14 mouse cellular contexts compared by ENCODE assay signal in the genomic region with DNA sequence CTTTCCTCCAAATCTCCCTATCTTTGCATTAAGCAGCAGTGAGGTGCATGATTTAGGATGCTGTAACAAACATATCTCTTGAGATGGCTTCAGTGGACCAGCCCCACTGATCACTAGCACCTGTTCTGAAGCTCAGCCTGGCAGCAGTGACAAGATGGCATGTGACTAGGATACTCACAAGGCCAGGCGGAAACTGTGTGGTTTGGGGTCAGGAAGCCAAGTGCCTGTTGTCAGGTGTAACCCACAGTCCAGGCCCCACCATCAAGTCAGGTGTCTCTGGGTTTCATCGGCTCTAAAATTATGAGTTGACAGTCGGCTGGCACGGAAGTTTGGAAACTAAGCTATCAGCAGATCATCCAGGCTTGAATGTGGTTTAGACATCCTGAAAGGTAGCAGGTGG. TPM values are rescaled to one million over a fixed set of nuclear protein-coding genes. Genes with fewer than 3 reads are reported as not detected.
A peak's percentile ranks its signal among the peaks of the same experiment; 100 is the strongest.
DNase-seq lines count a peak whose midpoint lies in the region; ATAC-seq and TF ChIP-seq lines count a peak whose summit lies in the region.
"Had no signal": no experiment of that assay in that cellular context is flagged by ENCODE, and none has a peak within 500 bp of the region (broad histone marks: within the 10 kb centered on the region; RNA-seq: fewer than 3 reads in every experiment).

No protein-coding gene starts in this region.

- no peak overlapping the region for H3K4me3 ChIP-seq in lung, adult 2 months (replicated peaks; ENCODE audit: extremely low read depth, low read depth, low read length)
- H3K4me3 ChIP-seq in spleen, adult 2 months (ENCODE audit: extremely low read depth, insufficient read depth, insufficient read length) = no peak overlapping the region
- no peak overlapping the region for H3K4me3 ChIP-seq in intestine, embryonic 15.5 days (replicated peaks)
- no peak overlapping the region for H3K4me3 ChIP-seq in layer of hippocampus, adult 2 months
- H3K4me3 ChIP-seq: kidney, embryonic 15.5 days; limb, embryonic 15.5 days; megakaryocyte, embryonic 14.5 days; neural tube, embryonic 12.5 days had no signal

- peak; percentile 90 for ATAC-seq in inflammation-experienced regulatory T-cells, adult 6 months
- no peak for ATAC-seq in intestine, embryonic 15.5 days

- no peak overlapping the region for H3K4me2 ChIP-seq in intestine, embryonic 15.5 days (replicated peaks)
- H3K4me2 ChIP-seq: kidney, embryonic 15.5 days; limb, embryonic 15.5 days; neural tube, embryonic 12.5 days had no signal

- no peak for TF ChIP-seq POLR2A in lung, adult 2 months (IDR thresholded peaks at IDR 0.05; ENCODE audit: borderline replicate concordance, extremely low read depth, low read depth, low read length)
- no peak for TF ChIP-seq POLR2A in spleen, adult 2 months (IDR thresholded peaks at IDR 0.05; ENCODE audit: low read depth, low read length)

- no peaks in the 10 kb centered on the region for H3K36me3 ChIP-seq in spleen, adult 2 months (ENCODE audit: control insufficient read depth, insufficient read depth, low read length)
- no peaks in the 10 kb centered on the region for H3K36me3 ChIP-seq in intestine, embryonic 15.5 days
- H3K36me3 ChIP-seq: kidney, embryonic 15.5 days; limb, embryonic 15.5 days; neural tube, embryonic 12.5 days had no signal

- DNase-seq in lung, postnatal 25 days (ENCODE audit: low spot score) = peak; percentile 31
- no peak for DNase-seq in lung, adult 2 months
- DNase-seq in spleen, adult 2 months (ENCODE audit: low read depth in 1 of 2, low spot score in 2 of 2) = peak; percentile 69 to 91
- DNase-seq in adrenal gland, postnatal 25 days = no peak
- DNase-seq in urinary bladder, postnatal 10 days (ENCODE audit: low spot score) = no peak
- no peak for DNase-seq in layer of hippocampus, adult 2 months (ENCODE audit: low spot score in 2 of 2)
- DNase-seq: layer of hippocampus, postnatal 36 days had no signal

- no peaks in the 10 kb centered on the region for H3K27me3 ChIP-seq in spleen, adult 2 months (ENCODE audit: control insufficient read depth, insufficient read depth, low read length)
- H3K27me3 ChIP-seq in intestine, embryonic 15.5 days (replicated peaks) = no peaks in the 10 kb centered on the region
- H3K27me3 ChIP-seq: kidney, embryonic 15.5 days; limb, embryonic 15.5 days; megakaryocyte, embryonic 14.5 days; neural tube, embryonic 12.5 days had no signal

- no peak overlapping the region for H3K9ac ChIP-seq in intestine, embryonic 15.5 days
- H3K9ac ChIP-seq: kidney, embryonic 15.5 days; limb, embryonic 15.5 days; neural tube, embryonic 12.5 days had no signal

- no peak for TF ChIP-seq CTCF in lung, adult 2 months (IDR thresholded peaks at IDR 0.05; ENCODE audit: insufficient read depth, low read length)
- no peak for TF ChIP-seq CTCF in spleen, adult 2 months (IDR thresholded peaks at IDR 0.05; ENCODE audit: extremely low read depth, insufficient read depth, insufficient read length, insufficient replicate concordance)
- TF ChIP-seq CTCF in layer of hippocampus, adult 2 months (conservative IDR thresholded peaks at IDR 0.05) = no peak

- WGBS in lung, adult 2 months = 71% methylated on average over 4 of the region's 4 CpGs
- WGBS in spleen, adult 2 months = 12% methylated on average over 4 of the region's 4 CpGs
- 76% methylated on average over 4 of the region's 4 CpGs for WGBS in intestine, embryonic 15.5 days

- 0 out of 2 replicates have a peak overlapping the region, but pooled peaks have one; percentile 7 for H3K27ac ChIP-seq in spleen, adult 2 months (ENCODE audit: insufficient read depth, low read length)
- no peak overlapping the region for H3K27ac ChIP-seq in intestine, embryonic 15.5 days
- H3K27ac ChIP-seq in layer of hippocampus, adult 2 months = no peak overlapping the region
- H3K27ac ChIP-seq: kidney, embryonic 15.5 days; limb, embryonic 15.5 days; neural tube, embryonic 12.5 days had no signal

- no peaks in the 10 kb centered on the region for H3K9me3 ChIP-seq in intestine, embryonic 15.5 days
- H3K9me3 ChIP-seq: kidney, embryonic 15.5 days; limb, embryonic 15.5 days; megakaryocyte, embryonic 14.5 days; neural tube, embryonic 12.5 days had no signal

- H3K4me1 ChIP-seq in lung, adult 2 months (ENCODE audit: control insufficient read depth, insufficient read depth, low read length) = no peaks in the 10 kb centered on the region
- peaks cover 12% of the 10 kb centered on the region; the same call in 1 of the 2 replicates for H3K4me1 ChIP-seq in spleen, adult 2 months (ENCODE audit: control insufficient read depth, insufficient read depth, insufficient read length)
- H3K4me1 ChIP-seq in intestine, embryonic 15.5 days (replicated peaks) = no peaks in the 10 kb centered on the region
- H3K4me1 ChIP-seq: kidney, embryonic 15.5 days; limb, embryonic 15.5 days; neural tube, embryonic 12.5 days had no signal

RNA-seq across cellular contexts. Expression of gene Lztfl1, which starts 36.8 kb away (rescaled TPM):
- polyA plus RNA-seq in lung, adult 2 months (2012; rRNA removed) = 2.6 and 4.5 TPM in 2 replicates
- 10 to 100 TPM; 33.3 to 59.2 (median 57.6) TPM for polyA plus RNA-seq in inflammation-experienced regulatory T-cells, adult 6 months (2017; shearing (Covaris generic))
- polyA plus RNA-seq in spleen, adult 2 months (2012; rRNA removed) = 1.00 and 1.4 TPM in 2 replicates
- polyA plus RNA-seq in intestine, embryonic 15.5 days (2015; fragmentation: Nextera tagmentation; extraction: Ambion mirVana) = 41.1 and 47.1 TPM in 2 replicates
- total RNA-seq in adrenal gland, postnatal 25 days (2021) = 43.3 and 53.7 TPM in 2 replicates
- total RNA-seq in layer of hippocampus, adult 2 months (2021) = 10 to 100 TPM; 62.4 to 69.3 TPM

RNA-seq across cellular contexts. Expression of gene Cxcr6, which starts 51.9 kb away (rescaled TPM):
- 1.3 and 1.6 TPM in 2 replicates for polyA plus RNA-seq in lung, adult 2 months (2012; rRNA removed)
- polyA plus RNA-seq in inflammation-experienced regulatory T-cells, adult 6 months (2017; shearing (Covaris generic)) = 100 to 1,000 TPM; 136 to 568 (median 166) TPM
- polyA plus RNA-seq in spleen, adult 2 months (2012; rRNA removed) = 4.2 and 5.2 TPM in 2 replicates
- 1.3 and 1.6 TPM in 2 replicates for polyA plus RNA-seq in intestine, embryonic 15.5 days (2015; fragmentation: Nextera tagmentation; extraction: Ambion mirVana)
- not detected in 2 replicates for total RNA-seq in adrenal gland, postnatal 25 days (2021)
- total RNA-seq in layer of hippocampus, adult 2 months (2021) = not detected
- total RNA-seq: layer of hippocampus, postnatal 36 days; MEL had no signal
- polyA plus RNA-seq: neural tube, embryonic 12.5 days had no signal

Comparison
In these comparisons a context has a peak if more than half of its experiments do, and no peak if none do; other contexts are left out.
1. DNase-seq: peak in lung, postnatal 25 days (single experiment) and spleen, adult 2 months (2 of 2); none in lung, adult 2 months (single experiment), adrenal gland, postnatal 25 days (single experiment), urinary bladder, postnatal 10 days (single experiment) and layer of hippocampus, adult 2 months (0 of 2).
2. RNA of gene Cxcr6, which starts 51.9 kb away (polyA plus RNA-seq): 136 to 568 TPM in inflammation-experienced regulatory T-cells, adult 6 months; 4.2 to 5.2 TPM in spleen, adult 2 months, 1.3 to 1.6 TPM in lung, adult 2 months and 1.3 to 1.6 TPM in intestine, embryonic 15.5 days; every median in the first group is over 10 times any median in the second.